Mouse (Mus musculus) lung, postnatal 0 days (tissue): ENCODE data around the gene Thop1. TPM values are rescaled to one million over a fixed set of nuclear protein-coding genes. Genes with fewer than 3 reads are reported as not detected.
"Not testable (repeated sequence)": the region's sequence is repeated elsewhere in the genome, so short reads cannot be mapped to it uniquely, and the experiment has no call there.

ENCODE experiments used
- ATAC-seq: fragments of 200-750 bp; cut with Nextera tagmentation; 2 replicates; pipeline ENCODE4 v1.8.0; 2017; ENCODE audit warnings: moderate library complexity
- DNase-seq: peaks from one replicate; pipeline ENCODE4 v3.0.0-alpha.2; 2016; ENCODE audit warnings: low spot score
- H3K27ac ChIP-seq: fragments of 300-500 bp; sonication (generic); 2 replicates; pipeline ENCODE4 v1.5.1; 2014; ENCODE audit warnings: antibody characterized with exemption, mild to moderate bottlenecking, low read length, mixed read lengths
- H3K27me3 ChIP-seq: fragments of 300-500 bp; sonication (generic); replicated peaks from 2 replicates; pipeline ENCODE4 v1.6.1; 2014; ENCODE audit warnings: low read length, mixed read lengths; ENCODE audit not compliant: insufficient read depth
- H3K36me3 ChIP-seq: fragments of 300-500 bp; sonication (generic); 2 replicates; pipeline ENCODE4 v1.6.1; 2014; ENCODE audit warnings: low read length, mixed read lengths; ENCODE audit not compliant: insufficient read depth
- H3K4me1 ChIP-seq: fragments of 300-500 bp; sonication (generic); 2 replicates; pipeline ENCODE4 v1.6.1; 2014; ENCODE audit warnings: antibody characterized with exemption, low read depth, low read length, mixed read lengths; ENCODE audit not compliant: insufficient read depth
- H3K4me2 ChIP-seq: fragments of 300-500 bp; sonication (generic); replicated peaks from 2 replicates; pipeline ENCODE4 v1.6.1; 2014; ENCODE audit warnings: low read depth, mild to moderate bottlenecking, low read length, moderate library complexity, mixed read lengths
- H3K4me3 ChIP-seq: fragments of 300-500 bp; sonication (generic); 2 replicates; pipeline ENCODE4 v1.5.1; 2014; ENCODE audit warnings: low read depth, low read length
- H3K9ac ChIP-seq: fragments of 300-500 bp; sonication (generic); replicated peaks from 2 replicates; pipeline ENCODE4 v1.6.1; 2014; ENCODE audit warnings: low read depth, mild to moderate bottlenecking
- H3K9me3 ChIP-seq: fragments of 300-500 bp; sonication (generic); 2 replicates; pipeline ENCODE4 v1.6.1; 2016; ENCODE audit warnings: low read length, mixed read lengths
- CTCF ChIP-seq: IDR thresholded peaks from 2 replicates; pipeline ENCODE4 v1.5.1; 2016; ENCODE audit warnings: antibody characterized with exemption, mild to moderate bottlenecking
- EP300 ChIP-seq: IDR thresholded peaks from 2 replicates; pipeline ENCODE4 v1.6.1; 2016; ENCODE audit warnings: antibody characterized with exemption, mild to moderate bottlenecking, control low read depth
- WGBS: fragments of 180-500 bp; shearing (Covaris S2); extraction: QIAGEN DNeasy Blood & Tissue Kit; methylation state at CpG from one replicate; pipeline ENCODE4 v1.1.7; 2014; 5-methylcytosine and 5-hydroxymethylcytosine counted together
- polyA plus RNA-seq: library from polyadenylated mRNA; unstranded; fragments of >200 nt; fragmentation: Nextera tagmentation; extraction: Ambion mirVana; gene quantifications from 2 replicates; pipeline ENCODE4 v1.2.1, GENCODE M21; 2015

Thop1 gene
- polyA plus RNA-seq, 1 experiment from 2014 or later = 14.0 TPM

GRCm38 (mm10) chr10:81052577-81052976 is 17.3 kb upstream of the Thop1 start:
- WGBS = 87% methylated on average over 5 of the region's 5 CpGs
- no peak overlapping the region for H3K27ac ChIP-seq
- no peak for DNase-seq
- no peaks in the 10 kb centered on the region for H3K9me3 ChIP-seq
- no peak overlapping the region for H3K4me2 ChIP-seq
- no peaks in the 10 kb centered on the region for H3K27me3 ChIP-seq
- H3K36me3 ChIP-seq = peaks cover 36% of the 10 kb centered on the region
- H3K9ac ChIP-seq = no peak overlapping the region
- no peak for ATAC-seq
- H3K4me3 ChIP-seq = no peak overlapping the region
- no peaks in the 10 kb centered on the region for H3K4me1 ChIP-seq
- no peak for TF ChIP-seq EP300
- no peak for TF ChIP-seq CTCF

- no peaks in the 10 kb centered on the region for H3K27me3 ChIP-seq
- 88% methylated on average over 6 of the region's 6 CpGs for WGBS
- DNase-seq (no peak), ATAC-seq (no peak)
- no peaks in the 10 kb centered on the region for H3K9me3 ChIP-seq
- peaks cover 13% of the 10 kb centered on the region for H3K36me3 ChIP-seq
- H3K4me1 ChIP-seq = peaks cover 7% of the 10 kb centered on the region; the same call in 1 of the 2 replicates
- H3K27ac ChIP-seq = no peak overlapping the region
- no peak overlapping the region for H3K4me2 ChIP-seq
- H3K4me3 ChIP-seq = no peak overlapping the region
- TF ChIP-seq CTCF = no peak
- TF ChIP-seq EP300 = no peak
- H3K9ac ChIP-seq = no peak overlapping the region
These were observed 14.7 kb upstream of the Thop1 start for GRCm38 (mm10) chr10:81055169-81055568.

- H3K9ac ChIP-seq, H3K27ac ChIP-seq, H3K4me1 ChIP-seq, ATAC-seq, H3K9me3 ChIP-seq, H3K4me3 ChIP-seq, H3K27me3 ChIP-seq, DNase-seq, H3K4me2 ChIP-seq: not testable (repeated sequence)
- WGBS = 72% methylated on average over 10 of the region's 11 CpGs
- H3K36me3 ChIP-seq = peaks cover 10% of the 10 kb centered on the region
These were observed 14.0 kb upstream of the Thop1 start for GRCm38 (mm10) chr10:81055802-81056340.

GRCm38 (mm10) chr10:81057406-81058130 is 12.3 kb upstream of the Thop1 start:
- Histone ChIP-seq H3K27me3 (no peaks in the 10 kb centered on the region), H3K4me1 (peaks cover 7% of the 10 kb centered on the region; the same call in 1 of the 2 replicates), H3K4me2 (no peak overlapping the region), H3K4me3 (no peak overlapping the region), H3K27ac (no peak overlapping the region), H3K9ac (no peak overlapping the region), H3K9me3 (no peaks in the 10 kb centered on the region), H3K36me3 (no peaks in the 10 kb centered on the region)
- ATAC-seq (no peak), DNase-seq (no peak)
- TF ChIP-seq EP300 = no peak
- no peak for TF ChIP-seq CTCF
- WGBS = 87% methylated on average over 23 of the region's 23 CpGs

GRCm38 (mm10) chr10:81058896-81059295 is 10.9 kb upstream of the Thop1 start:
- peak overlapping the region; percentile 84 for H3K4me2 ChIP-seq
- no peaks in the 10 kb centered on the region for H3K36me3 ChIP-seq
- no peak for ATAC-seq
- 72% methylated on average over 6 of the region's 6 CpGs for WGBS
- no peaks in the 10 kb centered on the region for H3K9me3 ChIP-seq
- no peak for DNase-seq
- TF ChIP-seq CTCF (no peak), EP300 (no peak)
- peaks cover 7% of the 10 kb centered on the region; the same call in 1 of the 2 replicates for H3K4me1 ChIP-seq
- H3K4me3 ChIP-seq = 0 out of 2 replicates have a peak overlapping the region, but pooled peaks have one; percentile 83
- no peaks in the 10 kb centered on the region for H3K27me3 ChIP-seq
- H3K27ac ChIP-seq = no peak overlapping the region
- 0 out of 2 replicates have a peak overlapping the region, but pooled peaks have one; percentile 84 for H3K9ac ChIP-seq

- WGBS = under 1% methylated on average over 48 of the region's 48 CpGs
- Histone ChIP-seq H3K27ac (peak within 1 kb of the TSS; percentile 32; the same call in 1 of the 2 replicates), H3K4me3 (peak within 1 kb of the TSS; percentile 83), H3K36me3 (no peaks in the 10 kb centered on the region), H3K9ac (peak within 1 kb of the TSS; percentile 84), H3K4me2 (peak within 1 kb of the TSS; percentile 84), H3K27me3 (no peaks in the 10 kb centered on the region), H3K4me1 (peaks cover 7% of the 10 kb centered on the region; the same call in 1 of the 2 replicates), H3K9me3 (no peaks in the 10 kb centered on the region)
- ATAC-seq = peak; percentile 98
- peak; percentile 100 for DNase-seq
- TF ChIP-seq CTCF (no peak), EP300 (no peak)
These were observed 10.0 kb upstream of the Thop1 start, which contains the start of gene Sgta for GRCm38 (mm10) chr10:81059603-81060543. Gene Sgta (minus strand): TSS chr10:81060181.
